Mouse (Mus musculus) small intestine, adult 2 months (tissue): ENCODE results near the gene Znrf3. TPM values are rescaled to one million over a fixed set of nuclear protein-coding genes. Genes with fewer than 3 reads are reported as not detected.

Source experiments
- H3K27ac ChIP-seq: fragments of 200-500 bp; 2 replicates; pipeline ENCODE4 v1.5.1; 2012; ENCODE audit warnings: low read depth, low read length, control low read depth, inconsistent platforms; ENCODE audit not compliant: insufficient read depth
- H3K27me3 ChIP-seq: fragments of 200-500 bp; 2 replicates; pipeline ENCODE4 v1.6.1; 2012; ENCODE audit warnings: mild to moderate bottlenecking, moderate library complexity, low read length, inconsistent platforms; ENCODE audit not compliant: control insufficient read depth, insufficient read depth
- H3K36me3 ChIP-seq: fragments of 200-500 bp; 2 replicates; pipeline ENCODE4 v1.6.1; 2012; ENCODE audit warnings: mild to moderate bottlenecking, low read length, control low read depth, inconsistent platforms; ENCODE audit not compliant: control insufficient read depth, insufficient read depth
- H3K4me1 ChIP-seq: fragments of 200-500 bp; 2 replicates; pipeline ENCODE4 v1.6.1; 2012; ENCODE audit warnings: low read length, inconsistent platforms, mixed read lengths; ENCODE audit not compliant: control insufficient read depth, insufficient read depth, insufficient read length
- H3K4me3 ChIP-seq: fragments of 200-500 bp; 2 replicates; pipeline ENCODE4 v1.5.1; 2012; ENCODE audit warnings: low read depth, mild to moderate bottlenecking, control low read depth, inconsistent platforms, low read length, moderate library complexity
- CTCF ChIP-seq: fragments of 200-500 bp; IDR thresholded peaks from 2 replicates; pipeline ENCODE4 v1.5.1; 2012; ENCODE audit warnings: low read depth, mild to moderate bottlenecking, control low read depth, inconsistent platforms, low read length, moderate library complexity, mixed read lengths; ENCODE audit not compliant: insufficient replicate concordance, insufficient read length; ENCODE audit errors: extremely low read depth
- POLR2A ChIP-seq: fragments of 200-500 bp; IDR thresholded peaks from 2 replicates; pipeline ENCODE4 v1.6.1; 2012; ENCODE audit warnings: low read depth, mild to moderate bottlenecking, control low read depth, inconsistent platforms, low read length, moderate library complexity
- WGBS: fragments of 180-500 bp; shearing (Covaris S2); methylation state at CpG from one replicate; pipeline ENCODE4 v1.1.7; 2018; 5-methylcytosine and 5-hydroxymethylcytosine counted together
- polyA plus RNA-seq: library from polyadenylated mRNA; depleted of rRNA; stranded (reverse); fragments of >200 nt; gene quantifications from 2 replicates; pipeline ENCODE4 v1.2.3, GENCODE M21; 2012

Gene Znrf3
- polyA plus RNA-seq, 1 experiment, result 4.1 TPM

- H3K36me3 ChIP-seq, result peaks cover 18% of the 10 kb centered on the region; the same call in 1 of the 2 replicates
- H3K4me1 ChIP-seq, result peaks cover 4% of the 10 kb centered on the region; the same call in 1 of the 2 replicates
- no peak overlapping the region for H3K27ac ChIP-seq
- TF ChIP-seq POLR2A (no peak), CTCF (no peak)
- 37% methylated on average over 2 of the region's 2 CpGs for WGBS
- no peak overlapping the region for H3K4me3 ChIP-seq
- H3K27me3 ChIP-seq, result no peaks in the 10 kb centered on the region
These were observed 160.7 kb downstream of the Znrf3 start for GRCm38 (mm10) chr11:5283987-5284386.

GRCm38 (mm10) chr11:5280932-5281331 lies 163.7 kb downstream of the Znrf3 start:
- H3K27ac ChIP-seq, result no peak overlapping the region
- TF ChIP-seq CTCF (no peak), POLR2A (no peak)
- H3K36me3 ChIP-seq, result peaks cover 8% of the 10 kb centered on the region; the same call in 1 of the 2 replicates
- WGBS, result 57% methylated on average over 7 of the region's 7 CpGs
- H3K27me3 ChIP-seq, result no peaks in the 10 kb centered on the region
- peaks cover 4% of the 10 kb centered on the region; the same call in 1 of the 2 replicates for H3K4me1 ChIP-seq
- no peak overlapping the region for H3K4me3 ChIP-seq

- 76% methylated on average over 2 of the region's 2 CpGs for WGBS
- Histone ChIP-seq H3K27ac (no peak overlapping the region), H3K36me3 (peaks cover 7% of the 10 kb centered on the region; the same call in 1 of the 2 replicates), H3K4me1 (peaks cover 4% of the 10 kb centered on the region; the same call in 1 of the 2 replicates), H3K4me3 (no peak overlapping the region), H3K27me3 (no peaks in the 10 kb centered on the region)
- TF ChIP-seq CTCF (no peak), POLR2A (no peak)
These were observed 166.2 kb downstream of the Znrf3 start for GRCm38 (mm10) chr11:5278463-5278862.

GRCm38 (mm10) chr11:5277307-5277971 lies 167.2 kb downstream of the Znrf3 start:
- TF ChIP-seq CTCF, result no peak
- no peak for TF ChIP-seq POLR2A
- Histone ChIP-seq H3K36me3 (peaks cover 2% of the 10 kb centered on the region; the same call in 1 of the 2 replicates), H3K27ac (no peak overlapping the region), H3K4me3 (no peak overlapping the region), H3K27me3 (no peaks in the 10 kb centered on the region), H3K4me1 (no peaks in the 10 kb centered on the region; the same call in 1 of the 2 replicates)
- 77% methylated on average over 5 of the region's 5 CpGs for WGBS

GRCm38 (mm10) chr11:5275216-5275615 lies 169.4 kb downstream of the Znrf3 start:
- Histone ChIP-seq H3K4me1 (no peaks in the 10 kb centered on the region; the same call in 1 of the 2 replicates), H3K36me3 (no peaks in the 10 kb centered on the region), H3K4me3 (no peak overlapping the region), H3K27me3 (no peaks in the 10 kb centered on the region), H3K27ac (no peak overlapping the region)
- WGBS, result 77% methylated on average over 4 of the region's 4 CpGs
- TF ChIP-seq CTCF (no peak), POLR2A (no peak)

GRCm38 (mm10) chr11:5272536-5273234 lies 172.0 kb downstream of the Znrf3 start:
- H3K4me1 ChIP-seq, result no peaks in the 10 kb centered on the region
- no peaks in the 10 kb centered on the region for H3K36me3 ChIP-seq
- no peaks in the 10 kb centered on the region for H3K27me3 ChIP-seq
- H3K27ac ChIP-seq, result no peak overlapping the region
- no peak overlapping the region for H3K4me3 ChIP-seq
- TF ChIP-seq CTCF (no peak), POLR2A (no peak)
- 61% methylated on average over 9 of the region's 9 CpGs for WGBS

- 63% methylated on average over 4 of the region's 4 CpGs for WGBS
- no peak overlapping the region for H3K27ac ChIP-seq
- TF ChIP-seq POLR2A (no peak), CTCF (no peak)
These were observed 172.6 kb downstream of the Znrf3 start for GRCm38 (mm10) chr11:5272066-5272360.

More at GRCm38 (mm10) chr11:5272066-5272360, 172.6 kb downstream of the Znrf3 start:
- Histone ChIP-seq H3K4me1 (no peaks in the 10 kb centered on the region), H3K36me3 (no peaks in the 10 kb centered on the region), H3K4me3 (no peak overlapping the region), H3K27me3 (no peaks in the 10 kb centered on the region)
